Mouse (Mus musculus) neural tube, embryonic 10.5 days (tissue): ENCODE data around the gene Pigz.

ENCODE experiments used
- DNase-seq: peaks from one replicate; pipeline ENCODE4 v3.0.0-alpha.2; 2017; ENCODE audit warnings: low spot score; ENCODE audit errors: extremely low spot score

The Pigz gene

DNA sequence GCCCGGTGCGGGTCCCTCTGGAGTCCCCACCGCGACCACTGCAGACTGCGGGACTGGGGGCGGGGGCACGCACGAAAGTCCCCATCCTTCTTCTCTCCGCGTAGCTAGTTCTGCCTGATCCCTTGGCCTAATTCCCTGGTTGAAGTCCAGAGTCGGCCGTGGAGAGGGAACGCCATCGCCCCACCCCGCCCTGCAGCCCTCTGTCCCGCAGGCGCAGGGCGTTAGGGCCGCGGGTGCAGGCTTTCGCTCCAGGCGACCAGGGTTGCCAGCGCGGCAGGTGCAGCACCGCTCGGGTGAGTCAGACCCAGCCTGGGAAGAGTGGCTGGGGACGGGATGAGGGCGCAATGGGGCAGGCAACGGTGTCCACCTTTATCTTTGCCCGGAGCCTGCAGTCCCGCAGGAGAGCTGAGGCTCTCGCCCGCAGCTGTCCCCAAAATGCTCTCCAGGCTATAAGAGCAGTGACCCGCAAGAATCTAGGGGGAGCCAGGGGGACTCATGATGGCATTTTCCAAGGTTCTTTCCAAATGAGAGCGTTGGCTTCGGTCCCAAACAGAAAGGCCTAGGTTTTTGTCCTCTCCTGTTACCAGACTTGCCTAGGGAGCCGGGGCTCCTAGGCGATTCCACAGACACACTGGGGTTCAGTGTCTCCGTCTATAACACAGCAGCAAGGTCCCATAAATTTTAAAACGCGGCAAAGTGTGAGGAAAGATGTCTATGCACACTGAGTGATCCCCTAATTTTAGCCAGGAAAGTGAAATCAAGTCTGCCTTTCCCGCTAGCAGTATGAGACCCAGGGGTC lies at the start of gene Pigz:
Gene Pigz, plus strand, starts transcription at position 101 of the 799 bp plus-strand sequence.
- DNase-seq: peak; percentile 67

DNA sequence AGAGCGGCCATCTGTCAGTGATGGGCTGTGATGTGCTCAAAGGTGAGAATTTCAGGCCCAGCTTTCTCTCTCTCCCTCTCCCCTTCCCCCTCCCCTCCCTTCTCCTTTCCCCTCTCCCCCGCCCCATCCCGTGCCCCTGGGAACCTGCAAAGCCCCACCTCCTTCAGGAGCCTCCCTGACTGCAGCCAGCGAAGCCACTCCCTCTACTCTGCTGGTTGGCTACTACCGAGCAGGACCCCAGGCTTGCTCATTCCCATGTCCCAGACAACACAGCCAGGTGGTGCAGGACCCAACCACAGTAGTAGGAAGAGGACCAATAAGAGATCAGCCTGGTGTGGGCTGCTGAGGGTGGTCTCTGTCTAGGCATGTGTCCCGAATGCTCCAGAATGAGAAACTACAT lies 49.7 kb upstream of the Pigz start:
- no peak for DNase-seq

DNA sequence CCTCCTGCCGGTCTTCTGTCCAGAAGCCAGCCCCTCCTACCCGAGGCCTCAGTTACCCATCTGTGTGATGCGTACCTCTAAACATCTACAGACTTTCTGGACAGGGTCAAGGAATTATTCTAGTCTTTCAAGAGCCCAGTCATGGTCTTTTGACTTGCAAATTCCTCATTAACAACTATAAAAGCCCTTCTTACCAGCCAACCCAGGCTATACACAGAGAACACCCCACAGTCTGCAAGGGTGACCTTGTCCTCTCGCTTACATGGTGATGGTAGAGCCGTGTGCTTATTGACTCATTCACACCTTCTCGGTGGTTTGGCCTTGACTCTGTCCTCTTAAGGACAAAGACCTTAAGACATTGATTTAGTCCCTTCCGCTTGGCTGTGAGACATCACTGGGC lies 42.7 kb upstream of the Pigz start:
- DNase-seq: no peak

DNA sequence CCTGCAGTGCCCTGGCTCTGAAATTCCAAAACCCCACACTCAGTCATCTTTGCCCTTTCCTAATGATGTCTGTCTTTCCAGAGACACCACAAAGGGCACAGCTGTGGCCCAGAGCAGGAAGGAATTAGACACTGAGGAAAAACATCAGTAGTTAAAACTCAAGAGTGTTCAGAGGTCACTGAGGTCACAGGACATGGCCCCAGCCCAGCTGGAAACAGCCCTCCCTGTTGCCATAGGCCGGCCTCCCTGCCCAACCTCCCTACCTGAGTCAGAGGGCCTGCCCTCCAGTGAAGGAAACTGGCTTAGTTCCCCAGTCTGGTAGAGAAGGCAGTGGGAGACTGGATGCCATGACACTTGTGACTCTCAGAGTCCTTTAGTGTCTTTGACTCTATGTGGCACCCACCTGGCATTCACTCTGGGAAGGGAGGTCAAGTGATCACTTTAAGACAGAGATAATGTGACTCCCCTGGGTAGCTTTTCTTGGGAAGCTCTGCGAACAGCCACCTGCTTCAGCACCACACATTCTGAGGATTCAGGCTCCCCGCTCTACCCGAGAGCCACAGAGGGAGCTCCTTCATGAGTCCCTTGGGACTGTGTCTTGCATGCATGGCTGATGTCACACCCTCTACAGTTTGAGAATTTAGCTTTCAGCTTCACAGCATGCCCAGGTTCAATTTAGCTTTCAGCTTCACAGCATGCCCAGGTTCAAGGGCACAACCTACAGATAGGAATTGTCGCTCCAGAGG lies 40.1 kb upstream of the Pigz start:
- DNase-seq: no peak

DNA sequence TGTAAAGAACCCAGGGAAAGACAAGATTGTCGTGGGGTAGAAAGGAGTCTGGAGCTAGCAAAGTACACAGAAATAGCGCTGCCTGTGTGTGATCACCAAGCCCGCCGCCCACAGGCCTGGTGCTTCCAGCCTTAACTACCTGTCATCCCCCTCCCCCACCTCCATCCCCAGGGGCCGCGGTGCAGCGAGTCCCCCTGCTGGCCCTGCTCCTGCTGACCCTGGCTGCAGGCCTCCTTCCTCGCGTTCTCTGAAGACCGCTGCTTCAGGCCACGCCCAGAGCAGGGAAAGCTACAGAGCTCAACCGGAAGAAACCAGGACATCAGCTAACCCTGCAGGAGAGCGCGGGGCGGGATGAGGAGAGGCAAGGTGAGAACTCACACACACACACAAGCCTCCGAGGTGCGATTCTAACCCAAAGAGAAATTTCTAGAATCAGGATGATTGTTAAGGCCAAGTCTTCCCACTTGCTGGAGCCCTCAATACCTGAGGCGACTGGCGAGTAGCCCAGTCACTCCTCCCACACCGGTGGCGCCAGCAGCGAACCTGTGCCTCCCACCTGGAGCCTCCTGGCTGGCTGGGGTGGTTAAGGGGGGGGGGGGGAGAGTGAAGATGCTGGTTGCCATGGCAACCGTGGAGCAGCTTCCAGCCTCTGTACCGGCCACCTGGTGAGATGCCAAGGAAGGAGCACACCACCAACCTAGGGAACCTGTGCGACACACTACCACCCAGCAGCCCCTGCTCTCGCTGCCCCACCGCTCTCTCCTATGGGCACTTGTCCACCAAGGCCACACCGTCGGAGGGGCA lies 36.5 kb upstream of the Pigz start:
- peak; percentile 60 for DNase-seq

DNA sequence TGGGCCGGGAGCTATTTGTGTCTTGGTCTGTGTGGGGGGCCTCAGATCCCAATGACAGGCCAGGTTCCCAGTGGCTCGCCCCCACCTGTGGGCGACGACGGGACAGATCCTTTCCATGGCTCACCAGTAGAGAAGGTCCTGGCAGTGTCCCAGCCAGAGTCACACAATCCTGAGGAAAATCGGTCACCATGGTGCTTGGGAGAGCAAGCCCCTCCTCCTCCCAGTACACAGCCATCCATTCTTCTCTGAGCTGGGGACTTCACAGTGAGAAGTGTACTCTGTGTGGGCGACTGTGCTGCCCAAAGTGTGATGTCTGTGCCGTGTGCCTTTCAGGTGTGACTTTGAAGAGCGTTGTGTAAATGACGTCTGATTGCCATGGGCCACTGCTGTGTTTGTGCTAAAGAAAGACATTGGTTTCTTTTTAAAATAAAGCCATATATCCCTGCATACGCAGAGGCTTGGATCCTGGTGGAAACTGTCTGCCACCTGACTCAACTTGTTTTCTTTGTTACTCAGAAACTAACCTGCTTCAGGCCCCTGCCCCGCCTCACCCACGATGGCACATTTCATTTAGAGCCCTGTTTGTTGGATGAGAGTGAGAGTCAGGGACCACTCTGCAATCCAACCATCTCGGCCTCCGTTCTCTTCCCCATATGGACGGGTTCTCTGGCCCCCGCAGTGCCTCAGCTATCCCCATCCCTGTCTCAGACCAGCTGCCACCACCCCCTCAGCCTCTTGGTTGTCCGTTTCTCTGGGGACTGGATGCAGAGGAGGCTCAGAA lies 34.9 kb upstream of the Pigz start:
- DNase-seq: no peak

DNA sequence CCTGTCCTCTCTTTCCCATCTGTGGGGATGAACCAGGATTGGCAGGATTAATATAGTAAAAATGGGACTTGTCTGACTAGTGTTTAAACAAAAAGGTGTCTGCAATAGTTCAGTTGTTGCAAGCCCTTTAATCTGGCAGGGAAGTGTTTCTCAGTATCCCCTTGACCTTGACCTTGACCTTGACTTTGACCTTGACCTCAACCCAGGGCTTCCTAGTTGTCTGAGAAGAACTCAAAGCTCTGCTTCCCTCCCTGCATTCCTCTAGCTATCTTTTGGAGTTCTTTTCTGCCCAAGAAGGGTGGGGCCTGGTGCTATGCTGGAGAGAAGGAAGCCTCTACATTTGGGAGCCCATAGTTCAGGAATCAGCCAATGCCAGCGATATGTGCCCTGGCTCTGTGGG lies 31.8 kb upstream of the Pigz start:
- no peak for DNase-seq

DNA sequence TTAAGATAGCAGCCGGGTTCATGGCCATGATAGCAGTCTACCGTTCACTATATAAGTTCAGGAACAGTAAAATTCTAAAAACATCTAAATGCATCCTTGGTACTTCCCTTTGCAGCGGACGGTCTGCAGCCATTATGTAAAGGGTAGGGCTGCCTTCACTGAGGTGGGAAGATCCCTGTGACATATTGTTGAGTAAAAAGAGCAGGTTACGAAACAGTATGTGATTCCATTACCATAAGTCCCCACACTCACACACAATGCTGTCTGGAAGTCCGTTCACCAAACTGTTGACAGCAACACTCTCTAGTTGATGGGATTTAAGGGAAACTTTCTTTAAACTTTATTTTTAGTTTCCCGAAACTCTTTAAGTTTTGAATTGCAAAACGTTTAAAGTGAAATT lies 30.4 kb upstream of the Pigz start:
- DNase-seq: no peak

DNA sequence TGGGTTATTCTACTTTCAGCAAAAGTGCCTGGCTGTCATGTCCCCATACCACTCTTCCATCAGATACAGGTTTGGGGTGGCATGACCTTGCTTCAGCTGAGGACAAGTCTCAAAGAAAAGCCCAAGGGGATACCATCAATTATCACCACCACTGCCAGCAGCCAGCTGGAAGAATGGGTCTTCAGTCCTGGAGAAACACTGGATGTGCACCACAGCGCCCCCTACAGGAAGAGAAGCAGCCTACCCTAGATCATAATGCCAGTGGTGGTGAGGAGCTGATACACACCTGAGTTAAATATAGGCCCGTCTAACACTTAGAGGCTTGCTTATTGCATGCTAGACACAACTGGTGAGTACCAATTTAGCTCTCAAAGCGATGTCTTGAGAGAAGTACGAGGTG lies 28.3 kb upstream of the Pigz start:
- DNase-seq: no peak

DNA sequence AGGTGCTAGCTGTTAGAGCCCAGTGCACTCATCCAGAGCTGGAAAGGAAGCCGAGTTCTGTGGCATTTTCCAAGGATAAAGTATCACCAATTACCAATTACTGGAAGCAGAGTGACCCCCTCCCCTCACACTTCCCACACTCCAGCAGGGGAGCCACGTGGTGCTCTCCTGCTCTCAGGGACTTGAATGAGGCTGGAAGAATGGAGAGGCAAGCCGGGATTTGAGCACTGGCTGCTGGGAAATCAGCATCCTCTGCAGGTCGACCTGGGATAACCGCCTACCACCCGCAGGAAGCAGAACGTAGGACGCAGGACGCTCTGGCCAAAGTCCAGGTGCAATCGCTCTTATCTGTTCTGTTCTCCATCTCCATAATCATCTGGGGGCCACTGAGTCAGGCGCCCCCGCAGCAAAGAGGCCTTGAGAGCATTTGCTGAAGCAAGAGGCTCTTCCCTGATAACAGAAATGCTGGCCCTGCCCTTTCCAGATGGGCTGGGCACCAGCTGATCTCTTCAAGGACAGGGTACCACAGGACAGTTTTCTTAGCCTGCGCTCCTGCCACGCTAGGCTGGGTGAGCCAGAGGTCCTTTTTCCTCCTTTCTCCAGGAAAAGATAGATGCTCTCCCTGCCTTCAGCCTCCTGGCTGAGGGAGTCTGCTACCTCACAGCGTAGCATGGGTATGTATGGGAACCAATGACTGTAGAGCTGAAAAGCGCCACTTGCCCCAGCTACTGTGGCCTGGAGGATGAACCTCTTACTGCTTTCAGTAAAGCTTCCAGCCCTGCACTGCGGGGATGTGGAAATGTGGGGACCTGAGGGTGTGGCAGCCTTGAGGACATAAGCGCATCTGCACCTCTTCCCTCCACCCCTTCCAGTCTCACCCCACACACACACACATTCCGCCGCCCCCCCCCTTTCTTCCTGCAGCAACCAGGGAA lies 27.5 kb upstream of the Pigz start:
- no peak for DNase-seq

DNA sequence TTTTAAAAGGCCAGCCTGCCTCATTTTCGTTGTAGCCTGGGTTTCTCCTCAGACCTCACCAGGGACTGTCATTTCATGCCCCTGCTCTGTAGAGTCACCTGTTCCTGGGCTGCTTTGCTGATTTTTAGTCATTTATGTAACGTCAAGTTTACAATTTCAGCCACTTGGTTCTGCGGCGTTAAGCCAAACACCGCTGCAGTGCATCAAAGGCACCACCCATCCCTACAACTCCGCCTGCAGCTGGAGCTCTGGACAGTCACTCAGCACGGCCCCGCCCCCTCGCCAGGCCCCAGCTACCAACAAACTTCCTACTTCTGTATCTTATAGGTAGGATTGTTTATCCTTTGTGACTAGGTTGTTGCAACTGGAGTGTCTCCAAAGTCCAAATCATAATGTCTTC lies 26.8 kb upstream of the Pigz start:
- no peak for DNase-seq

DNA sequence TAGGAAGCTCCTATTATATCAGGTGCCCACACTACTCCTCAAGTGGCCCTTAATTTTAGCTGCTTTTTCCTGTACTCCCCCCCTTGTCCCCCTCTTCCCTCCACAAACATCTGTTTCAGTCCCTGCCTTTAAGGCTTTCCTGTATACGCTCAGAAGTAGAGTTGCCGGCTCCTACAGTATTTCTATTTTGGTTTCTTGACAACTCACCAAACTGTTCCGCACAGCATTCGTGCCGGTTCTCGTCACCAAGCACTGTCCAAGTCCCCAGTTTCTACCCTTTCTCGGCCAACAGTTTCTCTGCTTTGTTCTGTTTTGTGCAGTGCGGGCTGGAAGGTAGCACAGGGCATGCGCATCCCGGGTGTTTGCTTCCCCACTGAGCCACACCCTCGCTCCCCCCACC lies 24.7 kb upstream of the Pigz start:
- no peak for DNase-seq

DNA sequence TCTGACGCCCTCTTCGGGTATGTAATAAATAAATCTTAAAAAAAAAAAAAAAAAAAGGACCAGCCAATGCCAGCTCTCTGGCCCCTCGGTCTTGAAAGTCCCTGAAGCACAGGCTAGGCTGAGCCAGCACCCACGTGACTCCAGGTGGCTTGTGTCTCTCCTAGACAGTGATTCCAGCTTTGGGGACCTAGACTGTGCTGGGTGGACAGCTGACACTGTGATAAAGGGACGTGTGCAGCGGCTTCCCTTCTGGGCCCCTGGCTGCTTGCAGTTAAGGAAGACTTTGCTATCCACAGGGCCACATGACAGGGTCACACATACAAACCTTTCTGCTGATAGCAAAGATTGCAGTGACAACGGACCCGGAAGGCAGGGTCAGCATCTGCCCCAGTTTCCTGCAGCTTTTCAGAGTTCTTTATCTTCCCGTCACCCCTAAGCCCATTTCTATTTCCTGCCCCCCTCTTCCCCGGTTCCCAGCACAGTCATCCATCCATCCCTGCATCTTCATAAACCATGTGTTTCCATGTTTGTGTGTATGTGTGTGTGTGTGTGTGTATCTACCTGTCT lies 23.3 kb upstream of the Pigz start:
- DNase-seq: no peak

DNA sequence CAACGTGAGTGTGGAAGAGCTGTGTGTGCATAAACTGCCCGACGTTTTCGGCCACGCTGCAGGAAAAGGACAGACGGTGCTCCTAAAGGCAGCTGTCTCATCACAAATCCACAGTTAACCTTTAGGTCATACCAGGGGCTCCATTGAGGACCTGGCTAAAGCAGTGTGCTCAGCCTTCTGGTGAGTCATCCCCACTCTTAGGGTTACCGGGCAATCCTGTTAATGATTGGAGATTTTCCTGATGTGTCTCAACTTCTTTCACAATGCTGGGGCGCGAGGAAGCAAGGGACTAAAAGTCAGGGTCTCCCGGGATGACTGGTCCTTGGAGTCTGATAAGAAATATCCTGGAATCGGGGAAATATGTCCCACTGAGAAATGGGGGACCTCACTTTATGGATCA lies 15.9 kb upstream of the Pigz start:
- no peak for DNase-seq

DNA sequence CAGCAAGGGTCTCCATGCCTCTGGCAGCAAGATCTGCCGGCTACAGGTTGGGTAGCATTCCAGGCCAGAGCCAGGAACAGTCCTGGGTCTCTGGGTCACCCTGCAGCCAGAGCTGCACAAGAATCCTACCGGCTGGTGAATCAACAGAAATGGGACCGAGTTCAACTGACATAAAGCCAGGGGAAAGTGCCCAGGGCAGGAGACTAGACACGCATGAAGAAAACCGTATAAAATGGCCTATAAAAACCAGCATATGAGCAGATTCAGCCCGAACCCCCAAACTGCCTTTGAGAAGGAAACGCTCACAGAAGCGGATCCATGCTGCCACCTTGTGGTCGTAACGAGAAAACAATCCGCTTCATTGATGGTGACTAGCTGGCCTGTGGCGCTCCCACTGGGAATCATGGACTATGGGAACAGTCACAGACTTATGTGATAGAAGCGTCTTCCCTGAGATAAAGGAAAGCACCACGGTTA lies 15.4 kb upstream of the Pigz start:
- peak; percentile 83 for DNase-seq

DNA sequence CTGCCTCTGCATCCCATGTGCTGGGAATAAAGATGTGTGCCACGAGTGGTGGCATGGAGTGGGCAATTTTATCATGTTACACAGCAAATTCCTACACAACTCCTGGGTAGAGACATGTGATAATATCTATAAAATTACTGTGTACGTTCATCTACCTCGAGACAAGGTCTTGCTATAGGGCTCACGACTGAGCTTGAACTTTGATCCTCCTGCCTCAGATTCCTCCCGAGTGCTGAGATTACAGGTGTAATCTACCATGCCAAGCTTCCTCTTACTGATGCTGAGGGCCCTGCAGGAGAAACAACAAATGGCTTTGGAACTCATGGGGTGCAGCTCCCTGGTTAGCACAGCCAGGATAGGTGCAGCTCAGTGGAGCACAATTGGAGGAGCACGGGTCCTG lies 9.3 kb upstream of the Pigz start:
- no peak for DNase-seq

DNA sequence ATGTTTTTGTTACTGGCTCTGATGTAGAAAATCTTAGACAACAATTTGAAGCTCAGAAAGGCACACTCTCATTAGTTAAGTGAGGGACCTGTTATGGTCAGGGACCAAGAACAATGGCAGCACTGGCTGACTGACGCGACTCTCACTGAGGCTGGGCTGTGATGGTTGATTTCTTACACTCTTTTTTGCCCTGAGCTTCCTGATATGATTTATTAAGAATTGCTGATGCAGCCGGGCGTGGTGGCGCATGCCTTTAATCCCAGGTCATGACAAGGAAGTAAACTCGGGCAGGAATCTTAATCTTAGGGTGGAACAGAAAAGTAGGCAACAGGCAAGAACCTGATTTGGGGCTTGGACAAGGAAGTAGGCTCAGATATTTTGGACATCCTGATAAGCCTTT lies 7.6 kb upstream of the Pigz start:
- DNase-seq: no peak

DNA sequence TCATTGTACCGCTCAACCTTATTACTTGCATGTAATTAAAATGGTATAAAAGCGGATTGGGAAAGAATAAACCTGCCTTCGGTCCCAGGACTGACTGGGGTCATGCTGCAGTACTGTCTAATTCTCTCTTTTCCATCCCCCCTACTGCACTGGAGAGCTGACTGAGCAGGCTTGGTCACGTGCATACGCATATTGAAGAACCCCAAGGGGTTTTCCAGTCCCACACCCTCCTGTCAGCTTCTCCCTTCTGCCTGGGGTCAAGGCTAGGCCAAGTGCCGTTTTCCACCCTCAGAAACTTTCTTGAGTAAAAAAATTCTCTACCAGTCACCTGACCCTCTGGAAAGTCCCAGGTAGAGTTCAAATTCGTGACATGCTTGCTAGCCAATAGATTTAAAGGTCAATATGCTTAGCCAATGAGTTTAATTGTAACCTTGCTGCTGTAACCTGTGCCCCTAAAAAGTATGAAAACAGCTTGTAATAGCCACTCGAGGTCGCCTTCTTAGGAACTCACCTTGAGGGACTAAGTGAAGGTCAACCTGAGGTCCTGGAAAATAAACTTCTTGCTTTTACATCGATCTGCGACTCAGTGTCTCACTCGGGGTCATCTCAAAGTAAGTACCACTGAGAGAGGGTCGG lies 7.0 kb upstream of the Pigz start:
- DNase-seq: no peak

DNA sequence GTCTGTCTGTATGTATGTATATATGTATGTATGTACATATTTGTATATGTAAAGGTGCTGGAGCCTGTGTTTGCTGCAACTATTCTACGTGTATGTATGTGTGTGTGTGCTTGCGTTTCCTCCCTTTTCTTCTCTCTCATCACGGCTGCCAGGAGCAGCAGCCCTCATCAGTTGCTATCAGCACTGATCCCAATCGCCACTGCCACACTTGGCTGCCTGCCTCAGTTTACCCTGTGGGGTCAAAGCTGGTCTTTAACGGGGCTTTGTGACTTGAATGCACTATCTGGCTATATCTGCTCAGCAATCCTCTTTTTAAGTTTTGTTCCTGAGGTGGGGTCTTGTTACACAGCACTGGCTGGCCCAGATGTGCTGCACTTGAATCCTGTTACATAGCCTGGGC lies 6.2 kb upstream of the Pigz start:
- DNase-seq: no peak
